Mouse (Mus musculus) WW6 (cell line): Measurements from ENCODE around the gene Pik3r2.

Experiments
- DNase-seq: peaks from one replicate; pipeline ENCODE4 v3.0.0-alpha.2; 2013; ENCODE audit warnings: low read depth, low spot score

Gene Pik3r2

GRCm38 (mm10) chr8:70757523-70758307 is 18.8 kb downstream of the Pik3r2 start:
- no peak for DNase-seq

GRCm38 (mm10) chr8:70756476-70757040 is 20.0 kb downstream of the Pik3r2 start:
- no peak for DNase-seq

GRCm38 (mm10) chr8:70755661-70756475 is 20.6 kb downstream of the Pik3r2 start:
- DNase-seq: no peak

- no peak for DNase-seq
These were observed 21.4 kb downstream of the Pik3r2 start for GRCm38 (mm10) chr8:70754871-70755660.

GRCm38 (mm10) chr8:70754043-70754870 is 22.3 kb downstream of the Pik3r2 start, which contains the start of gene Rab3a:
Gene Rab3a, plus strand, starts transcription at chr8:70754679.
- DNase-seq: peak; percentile 98

GRCm38 (mm10) chr8:70753151-70753550 is 23.4 kb downstream of the Pik3r2 start:
- no peak for DNase-seq

GRCm38 (mm10) chr8:70752000-70752764 is 24.3 kb downstream of the Pik3r2 start:
- no peak for DNase-seq

GRCm38 (mm10) chr8:70750128-70750680 is 26.3 kb downstream of the Pik3r2 start:
- no peak for DNase-seq

GRCm38 (mm10) chr8:70749097-70749674 is 27.3 kb downstream of the Pik3r2 start:
- no peak for DNase-seq

- DNase-seq: no peak
These were observed 28.0 kb downstream of the Pik3r2 start for GRCm38 (mm10) chr8:70748246-70749096.

- no peak for DNase-seq
These were observed 29.2 kb downstream of the Pik3r2 start for GRCm38 (mm10) chr8:70747211-70747890.

- DNase-seq: no peak
These were observed 29.8 kb downstream of the Pik3r2 start for GRCm38 (mm10) chr8:70746676-70747075.

- no peak for DNase-seq
These were observed 30.8 kb downstream of the Pik3r2 start for GRCm38 (mm10) chr8:70745691-70746220.

- no peak for DNase-seq
These were observed 31.7 kb downstream of the Pik3r2 start for GRCm38 (mm10) chr8:70744806-70745205.

GRCm38 (mm10) chr8:70743656-70744590 is 32.6 kb downstream of the Pik3r2 start:
- no peak for DNase-seq

- DNase-seq: no peak
These were observed 33.4 kb downstream of the Pik3r2 start for GRCm38 (mm10) chr8:70742981-70743655.
